Mouse (Mus musculus): ENCODE results near the gene Cyp2w1.
A peak's percentile ranks its signal among the peaks of the same experiment; 100 is the strongest.

Cyp2w1 gene

DNA sequence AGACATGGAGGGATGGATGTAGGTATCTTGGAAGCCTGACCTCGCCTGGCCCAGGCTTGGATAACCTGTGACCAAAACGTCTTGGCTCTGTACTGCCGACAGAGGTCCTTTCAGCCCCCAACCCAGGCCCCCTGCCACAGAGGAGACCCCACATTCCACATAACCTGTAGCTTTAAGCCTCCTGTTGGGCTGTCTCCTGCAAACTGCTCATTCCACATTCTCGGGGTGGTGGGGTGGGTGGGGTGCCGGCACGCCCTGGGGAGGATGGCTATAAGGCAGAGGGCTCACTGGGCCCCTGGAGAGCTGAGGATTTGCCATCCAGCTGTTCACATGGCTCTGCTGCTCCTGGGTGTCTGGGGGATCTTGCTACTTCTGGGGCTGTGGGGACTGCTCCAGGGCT lies at the start of gene Cyp2w1:
Cyp2w1 (plus strand) TSS at position 301 of the 400 bp plus-strand sequence.
- no peak for DNase-seq (ENCODE audit: low spot score in 2 of 2)

DNA sequence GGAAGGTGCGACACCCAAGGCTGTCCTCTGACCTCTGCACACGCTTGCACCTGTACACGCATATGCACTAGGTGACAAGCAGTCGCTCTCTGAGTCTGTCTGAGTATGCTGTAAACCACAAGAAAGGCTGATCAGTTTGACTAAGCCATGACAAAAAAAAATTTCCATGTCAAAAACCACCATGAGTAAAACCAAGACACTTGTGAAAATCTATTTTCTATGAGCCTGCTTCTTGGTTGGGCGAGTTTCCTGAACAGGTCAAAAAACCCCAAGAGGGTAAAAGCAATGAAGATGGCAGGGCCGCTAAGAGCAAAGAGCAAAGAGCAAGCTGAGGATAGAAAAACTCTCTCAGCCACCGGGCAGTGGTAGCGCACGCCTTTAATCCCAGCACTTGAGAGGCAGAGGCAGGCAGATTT lies 48.8 kb upstream of the Cyp2w1 start:
- no peak for DNase-seq (ENCODE audit: low spot score in 2 of 2)

GRCm38 (mm10) chr5:139309946-139310345 lies 42.5 kb upstream of the Cyp2w1 start:
- DNase-seq (ENCODE audit: low spot score in 2 of 2), result no peak

GRCm38 (mm10) chr5:139310477-139310876 lies 41.9 kb upstream of the Cyp2w1 start:
- DNase-seq (ENCODE audit: low spot score in 2 of 2), result no peak

DNA sequence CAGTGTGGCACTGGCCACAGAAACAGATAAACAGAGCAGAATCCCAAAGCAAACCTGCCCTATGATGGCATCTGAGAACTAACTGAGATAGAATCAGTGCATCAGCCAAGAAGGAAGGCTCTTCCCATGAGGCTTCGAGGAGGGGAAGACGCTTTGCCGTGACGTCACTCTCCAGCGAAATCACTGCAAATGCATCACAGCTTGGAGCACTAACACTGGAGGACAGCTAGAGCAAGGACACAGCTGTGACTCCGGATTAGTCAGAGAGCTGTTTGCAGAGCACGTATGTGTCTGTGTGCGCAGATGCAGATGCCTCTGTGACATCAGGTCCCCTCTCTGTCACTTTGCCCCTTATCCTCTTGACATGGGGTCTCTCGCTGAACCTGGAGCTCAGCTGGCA lies 40.6 kb upstream of the Cyp2w1 start:
- no peak for DNase-seq (ENCODE audit: low spot score in 2 of 2)

GRCm38 (mm10) chr5:139313536-139313935 lies 38.9 kb upstream of the Cyp2w1 start:
- DNase-seq (ENCODE audit: low spot score in 2 of 2), result no peak

DNA sequence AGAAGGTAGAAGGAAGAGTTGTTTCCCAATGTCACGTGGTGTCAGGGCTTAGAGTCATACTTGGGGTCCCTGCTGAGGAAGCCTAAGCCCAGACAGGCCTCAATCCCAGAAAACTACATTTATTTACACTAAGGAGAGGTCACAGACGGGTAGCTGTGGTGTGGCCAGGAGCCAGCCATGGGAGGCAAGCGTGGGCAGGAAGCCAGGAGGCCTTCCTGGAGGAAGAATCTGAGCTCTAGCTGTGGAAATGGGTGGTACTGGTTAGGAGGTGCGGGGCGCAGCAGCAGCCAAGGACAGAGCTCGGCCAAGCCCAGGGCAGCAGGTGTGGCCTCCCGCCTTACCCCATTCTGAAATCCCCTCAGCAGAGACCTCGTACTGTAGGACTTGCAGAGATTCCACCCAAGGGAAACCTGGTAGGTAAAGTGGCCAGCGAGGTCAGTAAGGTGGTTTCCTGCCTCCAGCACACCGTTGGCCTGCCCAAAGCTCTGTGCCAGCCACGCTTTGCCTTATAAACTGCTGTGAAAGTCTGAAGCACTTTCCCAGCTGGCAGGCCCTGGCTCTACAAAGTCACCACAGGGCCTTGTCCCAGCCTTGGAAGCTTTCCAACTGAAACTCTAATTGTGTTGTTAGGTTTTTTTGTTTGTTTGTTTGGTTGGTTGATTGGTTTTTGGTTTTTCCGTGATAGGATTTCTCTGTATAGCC lies 37.3 kb upstream of the Cyp2w1 start:
- DNase-seq (ENCODE audit: low spot score in 2 of 2), result no peak

GRCm38 (mm10) chr5:139316982-139317675 lies 35.3 kb upstream of the Cyp2w1 start:
- no peak for DNase-seq (ENCODE audit: low spot score in 2 of 2)

DNA sequence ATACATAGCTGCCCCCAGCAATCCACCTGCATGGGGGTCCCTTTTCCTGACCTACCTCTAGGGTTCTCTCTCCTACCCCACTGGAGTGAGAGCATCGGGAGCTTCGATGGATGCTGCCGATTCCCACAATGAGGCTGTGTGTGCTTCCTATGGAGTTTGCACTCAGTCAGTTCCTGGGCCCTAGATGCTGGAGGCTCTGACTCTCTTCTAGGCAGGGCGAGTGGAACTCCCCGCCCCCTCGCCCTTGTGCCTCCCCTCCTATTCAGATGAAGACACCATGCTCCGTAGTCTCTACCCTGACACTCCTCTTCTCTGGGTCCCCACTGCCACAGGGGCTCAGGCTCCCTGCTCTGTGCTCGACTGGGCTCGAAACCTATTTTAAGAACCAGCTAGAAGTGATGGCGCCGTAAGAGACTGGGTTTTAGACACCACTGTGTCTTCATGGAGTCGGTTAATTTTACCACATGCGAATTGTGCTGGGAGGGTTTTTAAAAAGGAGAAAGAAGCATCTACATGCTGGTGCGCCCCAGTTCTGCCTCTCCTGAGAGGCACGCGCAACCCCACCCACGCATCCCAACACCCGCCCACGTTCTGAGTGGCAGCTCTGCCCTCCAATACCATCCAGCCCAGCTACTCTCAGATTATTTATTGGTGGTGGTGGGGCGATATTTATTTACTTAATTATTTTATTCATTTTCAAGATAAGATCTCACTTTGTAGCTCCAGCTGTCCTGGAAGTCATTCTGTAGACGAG lies 34.5 kb upstream of the Cyp2w1 start:
- no peak for DNase-seq (ENCODE audit: low spot score in 2 of 2)

GRCm38 (mm10) chr5:139320424-139320823 lies 32.0 kb upstream of the Cyp2w1 start:
- DNase-seq (ENCODE audit: low spot score in 2 of 2), result no peak

DNA sequence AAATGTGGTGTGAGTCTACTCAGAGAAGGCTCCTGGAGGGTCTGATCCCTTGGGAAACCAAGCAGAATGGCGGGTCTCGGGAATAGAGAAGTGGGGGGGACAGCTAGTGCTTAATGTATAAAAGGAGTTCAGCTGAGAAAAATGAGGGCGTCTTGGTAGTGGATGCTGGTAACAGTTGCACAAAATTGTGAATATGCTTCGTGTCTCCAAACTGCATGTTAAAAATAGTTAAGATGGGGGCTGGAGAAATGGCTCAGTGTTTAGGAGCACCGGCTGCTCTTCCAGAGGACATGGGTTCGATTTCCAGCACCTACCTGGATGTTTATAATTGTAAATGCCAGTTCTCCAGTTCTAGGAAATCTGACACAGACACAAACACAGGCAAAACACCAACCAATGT lies 31.1 kb upstream of the Cyp2w1 start:
- DNase-seq (ENCODE audit: low spot score in 2 of 2), result no peak

GRCm38 (mm10) chr5:139323260-139323924 lies 29.0 kb upstream of the Cyp2w1 start:
- no peak for DNase-seq (ENCODE audit: low spot score in 2 of 2)

DNA sequence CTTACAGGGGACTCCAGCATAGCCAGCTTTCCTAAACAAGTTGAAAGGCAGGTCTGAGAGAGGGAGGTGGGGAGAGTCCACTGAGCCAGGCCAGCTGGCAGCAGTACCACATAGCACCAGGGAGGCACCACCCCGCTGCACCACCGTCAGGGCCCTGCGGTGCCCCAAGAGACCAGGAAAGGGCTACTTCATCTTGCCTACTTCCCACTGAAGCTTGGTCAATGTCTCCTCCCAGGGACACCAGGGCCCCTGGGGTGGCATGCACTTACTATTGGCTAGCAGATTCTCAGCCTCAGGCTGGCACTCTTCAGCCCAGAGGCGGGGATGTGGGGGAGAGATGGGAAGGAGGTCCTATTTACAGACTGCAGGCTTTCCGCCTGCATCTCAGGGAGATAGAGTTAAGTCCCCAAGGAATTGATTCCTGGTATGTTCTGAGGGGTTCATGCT lies 28.3 kb upstream of the Cyp2w1 start:
- DNase-seq (ENCODE audit: low spot score in 2 of 2), result no peak

DNA sequence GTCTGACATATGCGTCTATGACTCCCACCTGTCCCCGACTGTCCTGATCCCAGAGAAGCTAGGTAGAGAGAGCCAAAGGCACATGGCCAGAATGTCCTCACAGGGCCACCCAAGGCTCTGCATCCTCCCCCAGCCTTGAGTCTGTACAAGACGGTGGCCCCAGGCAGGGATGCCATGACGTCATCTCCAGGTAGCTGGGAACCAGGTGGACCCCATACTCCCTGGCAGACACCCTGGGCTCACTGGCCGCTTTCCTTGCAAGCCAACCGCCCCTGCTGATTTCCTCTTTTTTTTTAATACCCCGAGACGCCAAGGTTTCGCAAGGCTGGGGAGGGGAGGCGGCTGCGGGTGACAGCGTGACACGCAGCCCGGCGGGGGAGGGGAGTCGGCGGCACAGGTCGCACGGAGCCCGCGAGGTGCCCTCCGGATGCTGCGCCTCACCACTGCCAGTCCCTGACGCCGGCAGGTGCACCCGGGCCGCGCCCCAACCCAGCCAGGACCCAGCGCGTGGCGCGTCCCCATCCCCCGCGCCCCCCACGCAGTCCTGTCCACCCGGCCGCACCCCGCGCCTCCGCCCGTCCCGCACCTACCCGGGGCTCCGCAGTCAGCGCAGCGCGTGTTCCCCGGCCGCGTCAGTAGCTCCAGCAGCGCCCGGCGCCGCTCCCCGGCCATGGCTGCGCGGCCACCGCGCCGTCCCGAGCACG lies 27.6 kb upstream of the Cyp2w1 start:
- no peak for DNase-seq (ENCODE audit: low spot score in 2 of 2)

- DNase-seq (ENCODE audit: low spot score in 2 of 2), result peak in 1 of 2 experiments; percentile 50
Measured at GRCm38 (mm10) chr5:139325395-139325966, 26.9 kb upstream of the Cyp2w1 start, which contains the start of gene Adap1. Gene Adap1, minus strand, starts transcription at chr5:139325622.

- no peak for DNase-seq (ENCODE audit: low spot score in 2 of 2)
Measured at GRCm38 (mm10) chr5:139326111-139326696, 26.2 kb upstream of the Cyp2w1 start.

DNA sequence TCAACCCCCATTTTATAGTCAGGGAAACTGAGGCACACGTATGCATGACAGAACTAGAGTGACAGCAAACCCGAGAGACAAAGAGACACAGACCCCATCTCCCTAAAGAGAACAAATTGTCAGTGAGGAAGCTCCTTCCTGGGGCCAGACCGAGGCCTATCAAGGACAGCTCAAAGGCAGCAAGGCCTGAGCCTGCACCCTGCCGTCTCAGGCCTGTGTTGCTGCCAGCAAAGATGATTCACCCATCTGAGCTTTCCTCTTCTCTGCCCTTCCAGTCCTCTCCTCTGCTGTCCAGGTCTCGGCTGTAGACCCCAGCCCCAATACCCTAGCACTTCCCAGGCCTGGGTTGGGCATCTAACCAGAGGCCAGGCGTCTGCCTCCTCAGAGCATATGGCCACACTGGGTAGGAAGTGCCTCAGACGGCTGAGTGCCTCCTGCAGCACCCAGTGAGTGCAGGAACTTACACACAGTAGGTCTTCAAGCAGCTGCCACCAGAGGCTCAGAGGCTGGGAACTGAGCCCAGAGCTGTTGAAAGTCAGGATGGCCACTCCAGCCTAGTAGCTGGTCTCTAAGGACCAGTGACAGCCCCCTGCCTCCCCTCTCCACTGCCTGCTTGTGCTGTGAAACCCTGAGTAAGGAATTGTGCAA lies 25.3 kb upstream of the Cyp2w1 start:
- DNase-seq (ENCODE audit: low spot score in 2 of 2), result no peak

GRCm38 (mm10) chr5:139327634-139328020 lies 24.8 kb upstream of the Cyp2w1 start:
- DNase-seq (ENCODE audit: low spot score in 2 of 2), result no peak

DNA sequence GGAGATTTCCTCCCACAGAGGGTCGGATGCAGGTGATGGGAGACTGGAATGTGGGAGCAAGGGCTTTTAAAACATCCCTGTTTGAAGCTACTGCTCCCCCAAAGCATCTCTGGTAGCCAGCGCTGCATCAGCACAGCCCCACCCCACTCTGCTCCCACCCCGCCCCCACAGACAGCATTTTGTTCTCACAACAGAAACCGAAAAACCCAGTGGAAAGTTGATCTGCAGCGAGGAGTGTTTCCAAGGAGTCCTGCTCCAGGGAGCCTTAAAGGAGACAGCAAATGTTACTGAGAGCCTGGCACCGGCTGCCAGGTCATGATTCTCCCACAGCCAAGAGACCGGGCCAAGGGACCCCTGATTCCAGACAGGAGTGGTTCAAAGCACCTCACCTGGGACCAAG lies 21.7 kb upstream of the Cyp2w1 start:
- no peak for DNase-seq (ENCODE audit: low spot score in 2 of 2)

GRCm38 (mm10) chr5:139331742-139332141 lies 20.7 kb upstream of the Cyp2w1 start:
- DNase-seq (ENCODE audit: low spot score in 2 of 2), result peak; percentile 88 to 89
